Mouse (Mus musculus) activated CD4-positive, CD25-positive, alpha-beta regulatory T cell, adult 4 months (primary cell): Measurements from ENCODE around the gene Olfr1045. TPM values are rescaled to one million over a fixed set of nuclear protein-coding genes. Genes with fewer than 3 reads are reported as not detected.
"Not testable (repeated sequence)": the region's sequence is repeated elsewhere in the genome, so short reads cannot be mapped to it uniquely, and the experiment has no call there.

ENCODE experiments used
- ATAC-seq: one replicate; pipeline ENCODE4 v1.8.0; 2017
- polyA plus RNA-seq, 2 experiments: library from polyadenylated mRNA; unstranded; fragments of 100-300 nt; shearing (Covaris generic); gene quantifications; one replicate each; pipeline ENCODE4 v1.2.1; 2017

Gene Olfr1045
- under 1 TPM in 1 of 2 experiments, not detected in 1; 0.44 TPM for polyA plus RNA-seq

GRCm38 (mm10) chr2:86202909-86203308 is at the start of gene Olfr1045:
TSS of gene Olfr1045 (minus strand) at chr2:86203009.
- ATAC-seq = no peak

- ATAC-seq = no peak
Measured at GRCm38 (mm10) chr2:86240189-86240588, 37.4 kb upstream of the Olfr1045 start, which contains the start of gene Olfr1048. TSS of gene Olfr1048 (minus strand) at chr2:86240289.

- no peak for ATAC-seq
Measured at GRCm38 (mm10) chr2:86231301-86231700, 28.5 kb upstream of the Olfr1045 start, which contains the start of gene Olfr1047. TSS of gene Olfr1047 (minus strand) at chr2:86231401.

- ATAC-seq = no peak
Measured at GRCm38 (mm10) chr2:86219214-86219613, 16.4 kb upstream of the Olfr1045 start, which contains the start of gene Olfr1046. TSS of gene Olfr1046 (minus strand) at chr2:86219314.

- ATAC-seq = no peak
Measured at GRCm38 (mm10) chr2:86195863-86196262, 6.9 kb downstream of the Olfr1045 start.

GRCm38 (mm10) chr2:86185583-86185982 is 17.2 kb downstream of the Olfr1045 start, which contains the start of gene Olfr52:
TSS of gene Olfr52 (minus strand) at chr2:86185683.
- no peak for ATAC-seq

- no peak for ATAC-seq
Measured at GRCm38 (mm10) chr2:86179950-86180349, 22.9 kb downstream of the Olfr1045 start.

GRCm38 (mm10) chr2:86177720-86178119 is 25.1 kb downstream of the Olfr1045 start, which contains the start of gene Olfr1044:
TSS of gene Olfr1044 (minus strand) at chr2:86177820.
- ATAC-seq = no peak

- not testable (repeated sequence) for ATAC-seq
Measured at GRCm38 (mm10) chr2:86175422-86175821, 27.4 kb downstream of the Olfr1045 start.

- no peak for ATAC-seq
Measured at GRCm38 (mm10) chr2:86167422-86167821, 35.4 kb downstream of the Olfr1045 start, which contains the start of gene Olfr1043. TSS of gene Olfr1043 (minus strand) at chr2:86167522.

GRCm38 (mm10) chr2:86161738-86162137 is 41.1 kb downstream of the Olfr1045 start, which contains the start of gene Olfr1042:
TSS of gene Olfr1042 (minus strand) at chr2:86161838.
- no peak for ATAC-seq

- no peak for ATAC-seq
Measured at GRCm38 (mm10) chr2:86146632-86147031, 56.2 kb downstream of the Olfr1045 start, which contains the start of gene Olfr1040. TSS of gene Olfr1040 (minus strand) at chr2:86146732.

Other genes with a start within 250 kb of the Olfr1045 start
- not detected for gene Olfr1029, start 229.1 kb downstream of the Olfr1045 start, polyA plus RNA-seq
- not detected for gene Olfr1030, start 223.7 kb downstream of the Olfr1045 start, polyA plus RNA-seq
- gene Olfr1031, start 212.7 kb downstream of the Olfr1045 start, polyA plus RNA-seq = not detected
- gene Olfr1032, start 197.5 kb downstream of the Olfr1045 start, polyA plus RNA-seq = not detected
- 1 to 10 TPM in 1 of 2 experiments, not detected in 1; 1.2 TPM for gene Olfr1033, start 182.4 kb downstream of the Olfr1045 start, polyA plus RNA-seq
- not detected for gene Olfr1034, start 157.1 kb downstream of the Olfr1045 start, polyA plus RNA-seq
- gene Olfr1036, start 129.0 kb downstream of the Olfr1045 start, polyA plus RNA-seq = not detected
- not detected for gene Olfr1037, start 115.6 kb downstream of the Olfr1045 start, polyA plus RNA-seq
- gene Olfr1039, start 67.1 kb downstream of the Olfr1045 start, polyA plus RNA-seq = not detected
- not detected for gene Olfr1040, start 56.3 kb downstream of the Olfr1045 start, polyA plus RNA-seq
- gene Olfr1042, start 41.2 kb downstream of the Olfr1045 start, polyA plus RNA-seq = not detected
- gene Olfr1043, start 35.5 kb downstream of the Olfr1045 start, polyA plus RNA-seq = not detected
- gene Olfr1044, start 25.2 kb downstream of the Olfr1045 start, polyA plus RNA-seq = not detected
- gene Olfr52, start 17.3 kb downstream of the Olfr1045 start, polyA plus RNA-seq = not detected
- not detected for gene Olfr1046, start 16.3 kb upstream of the Olfr1045 start, polyA plus RNA-seq
- not detected for gene Olfr1047, start 28.4 kb upstream of the Olfr1045 start, polyA plus RNA-seq
- gene Olfr1048, start 37.3 kb upstream of the Olfr1045 start, polyA plus RNA-seq = not detected
- gene Olfr1049, start 55.3 kb upstream of the Olfr1045 start, polyA plus RNA-seq = not detected
- not detected for gene Olfr1051, start 76.1 kb upstream of the Olfr1045 start, polyA plus RNA-seq
- under 1 TPM in 1 of 2 experiments, not detected in 1; 0.21 TPM for gene Olfr1052, start 89.4 kb upstream of the Olfr1045 start, polyA plus RNA-seq
- not detected for gene Olfr1053, start 112.3 kb upstream of the Olfr1045 start, polyA plus RNA-seq
- gene Olfr1054, start 132.4 kb upstream of the Olfr1045 start, polyA plus RNA-seq = not detected
- not detected for gene Olfr1055, start 147.3 kb upstream of the Olfr1045 start, polyA plus RNA-seq
- not detected for gene Olfr1056, start 159.5 kb upstream of the Olfr1045 start, polyA plus RNA-seq
- gene Olfr1057, start 175.4 kb upstream of the Olfr1045 start, polyA plus RNA-seq = not detected
- not detected for gene Olfr1058, start 185.6 kb upstream of the Olfr1045 start, polyA plus RNA-seq
- gene Olfr1061, start 211.0 kb upstream of the Olfr1045 start, polyA plus RNA-seq = not detected
- not detected for gene Olfr1062, start 223.7 kb upstream of the Olfr1045 start, polyA plus RNA-seq
- gene Olfr1065, start 247.6 kb upstream of the Olfr1045 start, polyA plus RNA-seq = not detected